Mouse (Mus musculus) lung, embryonic 15.5 days (tissue): ENCODE results near the gene Naa20. TPM values are rescaled to one million over a fixed set of nuclear protein-coding genes. Genes with fewer than 3 reads are reported as not detected.

Experiments used
- ATAC-seq: fragments of 200-750 bp; cut with Nextera tagmentation; 2 replicates; pipeline ENCODE4 v1.8.0; 2017; ENCODE audit warnings: moderate number of reproducible peaks, borderline replicate concordance; ENCODE audit not compliant: low FRiP score, low TSS enrichment; ENCODE audit errors: extremely low read depth
- H3K27ac ChIP-seq: fragments of 300-500 bp; sonication (generic); 2 replicates; pipeline ENCODE4 v1.5.1; 2015; ENCODE audit warnings: moderate library complexity, mild to moderate bottlenecking, inconsistent platforms
- H3K27me3 ChIP-seq: fragments of 300-500 bp; sonication (generic); 2 replicates; pipeline ENCODE4 v1.6.1; 2015; ENCODE audit warnings: inconsistent platforms
- H3K36me3 ChIP-seq: fragments of 300-500 bp; sonication (generic); 2 replicates; pipeline ENCODE4 v1.6.1; 2015; ENCODE audit warnings: inconsistent platforms
- H3K4me1 ChIP-seq: fragments of 300-500 bp; sonication (generic); 2 replicates; pipeline ENCODE4 v1.6.1; 2015; ENCODE audit warnings: inconsistent platforms
- H3K4me2 ChIP-seq: fragments of 300-500 bp; sonication (generic); 2 replicates; pipeline ENCODE4 v1.6.1; 2015; ENCODE audit warnings: inconsistent platforms, mild to moderate bottlenecking, moderate library complexity
- H3K4me3 ChIP-seq: fragments of 300-500 bp; sonication (generic); 2 replicates; pipeline ENCODE4 v1.5.1; 2015; ENCODE audit warnings: mild to moderate bottlenecking, inconsistent platforms
- H3K9ac ChIP-seq: fragments of 300-500 bp; sonication (generic); 2 replicates; pipeline ENCODE4 v1.6.1; 2015; ENCODE audit warnings: inconsistent platforms
- H3K9me3 ChIP-seq: fragments of 300-500 bp; sonication (generic); 2 replicates; pipeline ENCODE4 v1.6.1; 2016; ENCODE audit warnings: inconsistent platforms
- WGBS: fragments of 180-500 bp; shearing (Covaris S2); methylation state at CpG from one replicate; pipeline ENCODE4 v1.1.7; 2015; 5-methylcytosine and 5-hydroxymethylcytosine counted together
- microRNA-seq: library from miRNA; unstranded; fragments of <30 nt; microRNA quantifications from one replicate; pipeline ENCODE4, GENCODE M21; 2016
- polyA plus RNA-seq: library from polyadenylated mRNA; unstranded; fragments of >200 nt; fragmentation: Nextera tagmentation; extraction: Ambion mirVana; gene quantifications from 2 replicates; pipeline ENCODE4 v1.2.1, GENCODE M21; 2015

Gene Naa20
- polyA plus RNA-seq, 1 experiment from 2014 or later: 160 TPM

DNA sequence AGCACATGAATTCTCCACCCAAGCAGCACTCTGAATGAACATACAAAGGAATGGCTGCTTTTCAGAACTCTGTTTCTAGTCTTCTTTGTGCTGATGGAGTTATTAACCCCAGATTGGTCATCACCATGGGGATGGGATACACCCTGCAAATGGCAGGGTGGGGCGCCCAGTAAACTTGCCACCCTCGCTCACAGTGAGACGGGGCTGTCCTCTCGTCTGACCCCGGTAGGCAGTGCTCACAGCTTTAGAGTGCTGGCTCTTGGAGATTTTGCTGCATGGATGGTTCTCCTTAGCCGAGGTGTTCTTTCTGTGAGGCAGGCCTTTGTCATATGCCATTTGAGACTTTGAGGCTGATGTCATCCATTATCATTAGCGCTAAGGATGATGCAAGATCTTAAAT lies 56.7 kb downstream of the Naa20 start:
- Histone ChIP-seq H3K36me3 (no peaks in the 10 kb centered on the region), H3K9ac (no peak overlapping the region), H3K4me1 (no peaks in the 10 kb centered on the region), H3K9me3 (no peaks in the 10 kb centered on the region), H3K27me3 (peaks cover 4% of the 10 kb centered on the region; the same call in 1 of the 2 replicates), H3K4me3 (no peak overlapping the region), H3K4me2 (no peak overlapping the region), H3K27ac (no peak overlapping the region)
- 84% methylated on average over 7 of the region's 7 CpGs for WGBS
- no peak for ATAC-seq

DNA sequence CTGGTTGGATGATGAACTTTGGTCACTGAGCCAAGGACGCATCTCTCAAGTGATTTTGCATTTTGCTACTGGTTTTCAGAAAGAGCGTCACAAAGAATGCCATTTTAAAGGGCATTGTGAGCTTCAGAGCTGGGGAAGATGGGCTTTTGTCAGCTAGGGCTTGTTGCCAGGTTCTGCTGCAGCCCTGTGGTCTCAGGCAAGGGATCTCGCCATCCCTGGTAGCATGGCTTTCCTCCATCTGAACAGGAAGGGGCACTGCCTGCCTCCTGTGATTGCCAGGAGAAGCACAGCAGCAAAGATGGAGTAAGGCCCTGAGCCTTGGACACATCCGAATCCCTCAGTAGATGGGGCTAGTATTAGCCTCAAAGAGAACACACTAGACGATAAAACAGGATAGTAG lies 60.0 kb downstream of the Naa20 start:
- H3K4me2 ChIP-seq: no peak overlapping the region
- 82% methylated on average over 5 of the region's 5 CpGs for WGBS
- H3K4me1 ChIP-seq: no peaks in the 10 kb centered on the region
- H3K9ac ChIP-seq: no peak overlapping the region
- no peak for ATAC-seq
- no peak overlapping the region for H3K27ac ChIP-seq
- H3K27me3 ChIP-seq: peaks cover 4% of the 10 kb centered on the region; the same call in 1 of the 2 replicates
- no peaks in the 10 kb centered on the region for H3K36me3 ChIP-seq
- H3K9me3 ChIP-seq: no peaks in the 10 kb centered on the region
- no peak overlapping the region for H3K4me3 ChIP-seq

Small RNA genes within 50 kb of the gene (microRNA-seq; reads per million reads assigned to microRNA genes)
- not detected for gene Gm25026

Other genes with a start within 250 kb of the Naa20 start
- gene Rin2, start 226.9 kb upstream of the Naa20 start, polyA plus RNA-seq: 28.4 and 28.9 TPM in 2 replicates
- gene Cfap61, start 32.7 kb downstream of the Naa20 start, polyA plus RNA-seq: 0.29 and 1.2 TPM in 2 replicates
- gene Crnkl1, start 32.9 kb downstream of the Naa20 start, polyA plus RNA-seq: 23.8 and 28.1 TPM in 2 replicates